ENCODE assay signal across 20 mouse cellular contexts in genomic region chr12:59207814-59208213, GRCm38 (mm10). TPM values are rescaled to one million over a fixed set of nuclear protein-coding genes. Genes with fewer than 3 reads are reported as not detected.
DNase-seq lines count a peak whose midpoint lies in the region; ATAC-seq lines count a peak whose summit lies in the region.
"Had no signal": no experiment of that assay in that cellular context is flagged by ENCODE, and none has a peak within 500 bp of the region (broad histone marks: within the 10 kb centered on the region; RNA-seq: fewer than 3 reads in every experiment).

No protein-coding gene starts in this region.

- no peak overlapping the region for H3K9ac ChIP-seq in intestine, embryonic 14.5 days (ENCODE audit: low read length)
- H3K9ac ChIP-seq: embryonic facial prominence, embryonic 15.5 days; heart, embryonic 13.5 days had no signal

- peak overlapping the region; percentile 18 for H3K4me3 ChIP-seq in megakaryocyte, embryonic 14.5 days (replicated peaks)
- H3K4me3 ChIP-seq in intestine, embryonic 14.5 days (ENCODE audit: low read depth, low read length) = no peak overlapping the region
- no peak overlapping the region for H3K4me3 ChIP-seq in macrophage (ENCODE audit: inconsistent target)
- H3K4me3 ChIP-seq: embryonic facial prominence, embryonic 15.5 days; erythroblast, embryonic 14.5 days; forebrain, embryonic 10.5 days; gastrocnemius, adult 2 months; heart, embryonic 13.5 days had no signal

- H3K27me3 ChIP-seq in megakaryocyte, embryonic 14.5 days (replicated peaks) = no peaks in the 10 kb centered on the region
- no peaks in the 10 kb centered on the region for H3K27me3 ChIP-seq in intestine, embryonic 14.5 days (replicated peaks; ENCODE audit: control insufficient read depth, insufficient read depth, low read length)
- H3K27me3 ChIP-seq: embryonic facial prominence, embryonic 15.5 days; heart, embryonic 13.5 days had no signal

- no peak for ATAC-seq in megakaryocyte, adult 5-6 weeks (ENCODE audit: poor library complexity, severe bottlenecking)
- peak; percentile 78 for ATAC-seq in intestine, embryonic 14.5 days (replicated peaks; ENCODE audit: low FRiP score, low TSS enrichment, low read depth)
- ATAC-seq: forebrain, embryonic 14.5 days had no signal

- H3K36me3 ChIP-seq in megakaryocyte, embryonic 14.5 days (replicated peaks; ENCODE audit: low read length) = peaks cover 56% of the 10 kb centered on the region
- peaks cover 10% of the 10 kb centered on the region; the same call in 1 of the 2 replicates for H3K36me3 ChIP-seq in intestine, embryonic 14.5 days (ENCODE audit: control insufficient read depth, insufficient read depth, low read length)
- peaks cover 30% of the 10 kb centered on the region; the same call in 1 of the 2 replicates for H3K36me3 ChIP-seq in macrophage (ENCODE audit: inconsistent target)

- H3K9me3 ChIP-seq in megakaryocyte, embryonic 14.5 days = no peaks in the 10 kb centered on the region
- H3K9me3 ChIP-seq in intestine, embryonic 14.5 days (ENCODE audit: control insufficient read depth, low read length) = no peaks in the 10 kb centered on the region
- H3K9me3 ChIP-seq: embryonic facial prominence, embryonic 15.5 days had no signal

- H3K79me2 ChIP-seq in macrophage (ENCODE audit: inconsistent target) = peaks cover 99% of the 10 kb centered on the region

- H3K4me2 ChIP-seq in intestine, embryonic 14.5 days (ENCODE audit: low read length) = no peak overlapping the region
- H3K4me2 ChIP-seq: embryonic facial prominence, embryonic 15.5 days; heart, embryonic 13.5 days had no signal

- H3K4me1 ChIP-seq in megakaryocyte, embryonic 14.5 days = peaks cover 33% of the 10 kb centered on the region
- no peaks in the 10 kb centered on the region for H3K4me1 ChIP-seq in intestine, embryonic 14.5 days (replicated peaks; ENCODE audit: control insufficient read depth, insufficient read depth, low read length)
- H3K4me1 ChIP-seq: embryonic facial prominence, embryonic 15.5 days; forebrain, embryonic 10.5 days had no signal

- H3K27ac ChIP-seq in intestine, embryonic 14.5 days (ENCODE audit: low read depth) = no peak overlapping the region
- peak overlapping the region; percentile 58 for H3K27ac ChIP-seq in macrophage
- H3K27ac ChIP-seq: embryonic facial prominence, embryonic 15.5 days; forebrain, embryonic 10.5 days; gastrocnemius, adult 2 months had no signal

- WGBS in intestine, embryonic 14.5 days = 72% methylated on average over 1 of the region's 1 CpGs
- 94% methylated on average over 1 of the region's 1 CpGs for WGBS in macrophage (ENCODE audit: missing documents)

- DNase-seq in intestine, embryonic 14.5 days (ENCODE audit: low spot score) = no peak
- DNase-seq in retina, postnatal 1 day = no peak
- DNase-seq in urinary bladder, postnatal 14 days (ENCODE audit: low spot score) = no peak
- DNase-seq: adrenal gland, adult 8-10 months; adrenal gland, postnatal 36 days; cerebellum, adult 11 months; cerebellum, adult 8-10 months; cerebellum, postnatal 14 days; embryo, embryonic 11 days; gastrocnemius, adult 2 months; gastrocnemius, postnatal 25 days; heart, postnatal 36 days had no signal

RNA-seq across cellular contexts. Expression of gene Fbxo33, which starts 11.7 kb away (rescaled TPM):
- 3.6 and 8.6 TPM in 2 replicates for polyA plus RNA-seq in megakaryocyte, embryonic 14.5 days (2012; ENCODE audit: insufficient read depth, low replicate concordance)
- 39.6 and 54.6 TPM in 2 replicates for total RNA-seq in megakaryocyte, adult 5-6 weeks (2015)
- total RNA-seq in megakaryocyte, adult 5-6 weeks (2017) = 32.0 and 35.7 TPM in 2 replicates
- polyA plus RNA-seq in intestine, embryonic 14.5 days (2014; fragmentation: Nextera tagmentation; extraction: Ambion mirVana) = 8.5 and 10.0 TPM in 2 replicates
- total RNA-seq in macrophage (2018; cell fraction: chromatin; rRNA removed) = 10 to 100 TPM in 16 of 26 experiments, 1 to 10 TPM in 10; 3.1 to 25.9 (median 13.3) TPM
- total RNA-seq in macrophage (2018; cell fraction: cytosol; rRNA removed) = 10 to 100 TPM; 19.7 to 30.7 (median 25.9) TPM
- 10 to 100 TPM in 25 of 26 experiments, 1 to 10 TPM in 1; 8.5 to 41.5 (median 25.1) TPM for total RNA-seq in macrophage (2018; cell fraction: nucleus; rRNA removed)
- polyA plus RNA-seq in macrophage (2018) = 20.6 to 26.1 TPM (median 23.0 TPM) in 3 replicates
